Mouse (Mus musculus) neural tube, embryonic 14.5 days (tissue): ENCODE results near the gene Bclaf3. TPM values are rescaled to one million over a fixed set of nuclear protein-coding genes. Genes with fewer than 3 reads are reported as not detected.

Experiments
- ATAC-seq: fragments of 200-750 bp; cut with Nextera tagmentation; 2 replicates; pipeline ENCODE4 v1.8.0; 2017; ENCODE audit warnings: low read depth, mild to moderate bottlenecking, moderate TSS enrichment, moderate library complexity
- H3K27ac ChIP-seq: fragments of 300-500 bp; sonication (generic); 2 replicates; pipeline ENCODE4 v1.5.1; 2014; ENCODE audit warnings: low read depth, mild to moderate bottlenecking, control low read depth, low read length, moderate library complexity, mixed read lengths
- H3K27me3 ChIP-seq: fragments of 300-500 bp; sonication (generic); 2 replicates; pipeline ENCODE4 v1.6.1; 2014; ENCODE audit warnings: low read length; ENCODE audit not compliant: control insufficient read depth, insufficient read depth
- H3K36me3 ChIP-seq: fragments of 300-500 bp; sonication (generic); 2 replicates; pipeline ENCODE4 v1.6.1; 2014; ENCODE audit warnings: low read length, mixed read lengths; ENCODE audit not compliant: control insufficient read depth, insufficient read depth
- H3K4me1 ChIP-seq: fragments of 300-500 bp; sonication (generic); 2 replicates; pipeline ENCODE4 v1.6.1; 2014; ENCODE audit warnings: low read length; ENCODE audit not compliant: control insufficient read depth, insufficient read depth
- H3K4me2 ChIP-seq: fragments of 300-500 bp; sonication (generic); 2 replicates; pipeline ENCODE4 v1.6.1; 2014; ENCODE audit warnings: mild to moderate bottlenecking, low read depth, low read length, control low read depth
- H3K4me3 ChIP-seq: fragments of 300-500 bp; sonication (generic); 2 replicates; pipeline ENCODE4 v1.5.1; 2014; ENCODE audit warnings: low read depth, low read length, control low read depth, mixed read lengths
- H3K9ac ChIP-seq: fragments of 300-500 bp; sonication (generic); replicated peaks from 2 replicates; pipeline ENCODE4 v1.6.1; 2014; ENCODE audit warnings: low read depth, mild to moderate bottlenecking, control low read depth, low read length, mixed read lengths
- H3K9me3 ChIP-seq: fragments of 300-500 bp; sonication (generic); 2 replicates; pipeline ENCODE4 v1.6.1; 2016; ENCODE audit warnings: low read length; ENCODE audit not compliant: control insufficient read depth
- WGBS: fragments of 180-500 bp; shearing (Covaris S2); extraction: QIAGEN DNeasy Blood & Tissue Kit; methylation state at CpG from one replicate; pipeline ENCODE4 v1.1.7; 2014; 5-methylcytosine and 5-hydroxymethylcytosine counted together
- polyA plus RNA-seq: library from polyadenylated mRNA; unstranded; fragments of >200 nt; fragmentation: Nextera tagmentation; extraction: Ambion mirVana; gene quantifications from 2 replicates; pipeline ENCODE4 v1.2.1, GENCODE M21; 2014

The Bclaf3 gene
- polyA plus RNA-seq, 1 experiment from 2014 or later = 31.1 TPM

DNA sequence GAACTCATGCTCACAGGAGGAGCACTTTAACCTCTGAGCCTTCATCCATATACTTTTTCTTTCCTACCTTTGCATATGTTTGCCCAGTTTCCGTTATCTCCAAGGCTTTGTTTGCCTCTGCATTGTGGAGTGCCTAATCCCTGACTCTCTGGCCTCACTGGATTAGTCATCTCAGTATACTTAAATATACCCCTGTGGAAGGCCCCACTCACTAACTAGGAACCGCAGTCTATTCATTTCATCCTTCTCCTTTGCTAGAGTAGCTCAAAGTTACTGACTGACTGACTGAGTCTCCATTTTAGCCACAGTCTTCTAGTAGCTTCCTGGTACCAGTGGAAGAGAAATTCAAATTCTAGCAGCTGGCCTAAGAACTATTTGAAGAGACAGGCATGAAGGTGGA is 78.3 kb downstream of the Bclaf3 start:
- Histone ChIP-seq H3K36me3 (no peaks in the 10 kb centered on the region), H3K4me3 (no peak overlapping the region), H3K4me2 (no peak overlapping the region), H3K9ac (no peak overlapping the region), H3K27me3 (no peaks in the 10 kb centered on the region), H3K4me1 (no peaks in the 10 kb centered on the region), H3K9me3 (no peaks in the 10 kb centered on the region), H3K27ac (no peak overlapping the region)
- 85% methylated on average over 2 of the region's 2 CpGs for WGBS
- no peak for ATAC-seq

DNA sequence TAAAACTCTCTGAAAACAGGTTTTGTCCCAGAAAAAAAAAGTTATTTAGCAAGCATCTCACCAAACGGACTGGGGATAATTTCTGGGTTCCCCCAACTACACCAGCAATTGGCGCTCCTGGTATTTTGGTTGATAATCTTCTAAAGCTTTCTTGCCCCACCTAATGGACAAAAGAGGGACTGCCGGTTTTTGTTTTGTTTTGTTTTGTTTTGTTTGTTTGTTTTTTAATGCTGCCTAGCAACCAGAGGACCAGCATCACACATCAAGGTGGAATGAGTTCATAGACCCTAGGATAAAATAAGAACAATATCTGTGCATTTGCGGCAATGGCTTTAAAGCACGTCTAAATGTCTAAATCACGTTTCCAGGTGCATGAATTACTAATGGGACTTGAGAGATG is 80.4 kb downstream of the Bclaf3 start:
- Histone ChIP-seq H3K4me3 (no peak overlapping the region), H3K4me1 (no peaks in the 10 kb centered on the region), H3K9ac (no peak overlapping the region), H3K36me3 (no peaks in the 10 kb centered on the region), H3K27ac (no peak overlapping the region), H3K27me3 (no peaks in the 10 kb centered on the region), H3K9me3 (no peaks in the 10 kb centered on the region), H3K4me2 (no peak overlapping the region)
- 43% methylated on average over 6 of the region's 6 CpGs for WGBS
- no peak for ATAC-seq

DNA sequence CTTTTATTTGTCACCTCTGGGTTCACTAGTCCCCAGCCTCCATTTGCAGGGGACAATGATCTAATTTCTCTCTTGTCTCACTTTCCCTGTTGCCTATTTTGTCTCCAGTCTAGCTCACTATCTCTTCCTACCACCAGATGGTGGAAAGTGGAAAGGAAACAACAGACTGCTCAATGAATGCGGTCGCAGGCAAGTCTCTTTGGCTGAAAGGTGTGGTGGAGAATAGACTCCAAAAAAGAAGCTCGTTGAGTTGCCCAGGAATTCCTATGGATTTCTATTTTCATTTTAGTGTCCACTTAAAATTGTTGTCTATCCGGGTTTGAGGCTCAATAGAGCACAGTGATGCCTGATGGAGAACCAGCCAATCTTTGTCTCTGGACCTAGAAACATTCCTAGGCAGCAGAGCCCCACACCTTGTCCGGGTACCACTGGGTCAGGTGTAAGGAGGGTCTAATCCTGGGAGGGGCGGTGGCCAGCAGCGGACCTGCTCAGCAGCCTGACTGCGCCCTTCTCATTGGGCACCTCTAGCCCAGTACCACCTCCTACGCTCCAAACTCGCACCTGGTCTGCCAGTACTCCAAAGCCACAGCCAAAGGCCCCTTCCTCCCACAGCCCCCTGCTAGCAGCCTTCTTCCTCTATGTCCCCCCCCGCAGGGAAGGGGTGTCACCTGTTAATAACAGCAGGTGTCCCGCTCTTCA is 99.9 kb downstream of the Bclaf3 start:
- Histone ChIP-seq H3K4me3 (peak overlapping the region; percentile 53), H3K27ac (no peak overlapping the region), H3K4me2 (peak overlapping the region; percentile 50), H3K9ac (peak overlapping the region; percentile 50; the same call in 1 of the 2 replicates), H3K9me3 (no peaks in the 10 kb centered on the region), H3K4me1 (no peaks in the 10 kb centered on the region), H3K27me3 (no peaks in the 10 kb centered on the region), H3K36me3 (no peaks in the 10 kb centered on the region)
- 21% methylated on average over 11 of the region's 12 CpGs for WGBS
- ATAC-seq = peak; percentile 60

DNA sequence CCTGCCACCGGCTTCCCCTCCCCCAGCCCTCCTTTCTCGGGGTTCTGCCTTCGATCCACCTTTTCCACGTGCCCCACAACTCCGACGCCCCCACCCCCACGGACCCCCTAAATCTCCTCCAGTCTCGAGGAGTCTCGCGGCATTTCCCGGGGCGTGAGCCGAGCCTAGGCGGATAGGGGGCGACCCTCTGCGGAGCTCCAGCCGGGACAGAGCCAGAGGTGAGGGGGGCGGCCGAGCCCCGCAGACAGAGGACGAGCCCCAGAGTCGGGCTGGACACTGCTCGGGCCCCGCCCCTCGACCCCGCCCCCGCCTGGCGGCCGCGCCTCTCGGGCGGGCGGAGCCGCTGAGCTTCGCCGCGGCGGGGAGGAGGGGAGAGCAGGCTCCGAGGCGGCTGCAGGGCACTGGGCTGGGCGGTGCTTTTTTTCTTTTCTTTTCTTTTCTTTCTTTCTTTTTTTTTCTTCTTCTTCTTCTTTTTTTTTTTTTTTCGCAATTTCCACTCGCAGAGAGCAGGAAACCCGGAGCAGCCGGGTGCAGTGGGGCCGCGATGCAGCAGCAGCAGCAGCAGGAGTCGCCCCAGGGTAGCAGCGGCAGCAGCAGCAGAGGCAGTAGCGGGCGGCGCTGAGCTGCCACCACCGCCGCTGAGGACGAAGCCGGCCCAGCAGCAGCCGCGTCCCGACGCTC is 100.6 kb downstream of the Bclaf3 start, which contains the start of gene Sh3kbp1:
Gene Sh3kbp1 (plus strand): TSS at position 366 of the 681 bp plus-strand sequence.
- Histone ChIP-seq H3K27me3 (no peaks in the 10 kb centered on the region), H3K9me3 (no peaks in the 10 kb centered on the region), H3K4me3 (peak within 1 kb of the TSS; percentile 53), H3K9ac (peak within 1 kb of the TSS; percentile 62), H3K36me3 (no peaks in the 10 kb centered on the region), H3K27ac (peak within 1 kb of the TSS; percentile 76), H3K4me2 (peak within 1 kb of the TSS; percentile 50), H3K4me1 (no peaks in the 10 kb centered on the region)
- peak; percentile 85 for ATAC-seq
- WGBS = 11% methylated on average over 41 of the region's 60 CpGs

DNA sequence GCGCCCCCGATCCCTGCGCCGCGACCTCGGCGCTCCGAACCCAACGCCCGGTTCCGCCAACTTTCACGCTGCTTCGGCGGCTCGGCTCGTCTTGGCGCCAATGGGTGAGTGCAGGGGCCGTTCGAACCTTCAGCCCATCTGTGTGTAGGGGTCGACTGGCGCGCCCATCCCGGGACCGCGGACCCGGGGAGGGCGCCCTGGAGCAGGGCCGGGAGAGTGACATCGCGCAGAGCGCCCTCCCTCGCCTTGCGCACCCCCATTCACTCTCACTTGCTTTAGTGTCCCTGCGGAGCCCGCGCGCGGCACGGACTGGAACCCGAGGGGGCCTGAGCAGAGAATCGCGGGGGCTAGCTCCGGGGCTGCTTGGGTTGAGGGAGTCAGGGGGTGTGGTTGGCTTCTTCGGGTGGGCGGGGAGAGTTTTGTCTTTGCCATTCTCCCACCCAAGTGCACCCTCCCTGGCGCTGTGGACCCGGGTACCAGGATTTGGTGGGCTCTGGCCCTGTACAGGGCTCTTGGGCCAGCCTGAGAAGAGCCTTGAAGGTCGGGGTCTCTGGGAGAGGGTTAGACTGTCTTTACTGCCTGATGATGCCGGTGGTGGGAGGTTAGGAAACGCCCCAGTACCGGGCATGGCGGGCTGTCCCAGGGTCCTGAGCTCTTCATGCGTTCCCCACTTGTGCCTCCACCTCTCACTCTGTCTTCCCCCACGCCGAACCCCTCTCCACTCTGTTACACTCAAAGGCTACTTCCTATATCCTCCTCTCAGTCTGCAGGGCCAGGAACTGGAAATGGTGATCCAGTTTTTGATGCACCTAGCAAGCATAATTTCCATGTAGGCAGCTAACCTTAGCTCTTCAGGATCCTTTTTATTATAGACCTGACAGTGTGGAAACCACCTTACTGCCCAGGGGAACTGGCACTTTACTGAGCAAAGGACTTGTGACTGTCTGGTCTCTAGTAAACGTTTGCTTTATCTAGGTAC is 101.4 kb downstream of the Bclaf3 start:
- Histone ChIP-seq H3K4me3 (peak overlapping the region; percentile 53), H3K9ac (peak overlapping the region; percentile 62), H3K27me3 (no peaks in the 10 kb centered on the region), H3K36me3 (no peaks in the 10 kb centered on the region), H3K27ac (peak overlapping the region; percentile 76), H3K4me1 (no peaks in the 10 kb centered on the region), H3K9me3 (no peaks in the 10 kb centered on the region), H3K4me2 (peak overlapping the region; percentile 50)
- peak; percentile 77 for ATAC-seq
- WGBS = 20% methylated on average over 46 of the region's 56 CpGs

DNA sequence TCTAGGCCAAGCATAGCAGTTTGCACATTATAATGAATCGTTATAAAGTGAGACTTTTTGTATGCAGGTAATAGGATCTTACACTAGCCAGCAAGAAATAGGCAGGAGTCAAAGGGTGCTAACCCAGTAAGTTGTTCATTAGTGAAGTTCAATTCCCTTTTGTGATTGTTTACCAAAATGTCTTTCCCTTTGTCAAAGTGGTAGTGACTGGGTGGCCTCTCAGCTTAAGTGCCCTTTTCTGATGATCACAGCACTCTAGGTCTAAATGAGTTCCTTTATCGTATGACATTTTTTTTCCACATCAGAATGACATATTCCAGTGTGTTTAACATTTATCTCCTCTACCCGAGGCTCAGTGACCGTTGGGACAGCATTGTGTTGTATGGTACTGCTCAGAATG is 102.1 kb downstream of the Bclaf3 start:
- H3K9ac ChIP-seq = no peak overlapping the region
- ATAC-seq = no peak
- H3K4me2 ChIP-seq = peak overlapping the region; percentile 50
- no peaks in the 10 kb centered on the region for H3K36me3 ChIP-seq
- peak overlapping the region; percentile 53 for H3K4me3 ChIP-seq
- H3K4me1 ChIP-seq = no peaks in the 10 kb centered on the region
- no peaks in the 10 kb centered on the region for H3K27me3 ChIP-seq
- H3K9me3 ChIP-seq = no peaks in the 10 kb centered on the region
- WGBS = 36% methylated on average over 4 of the region's 4 CpGs
- H3K27ac ChIP-seq = no peak overlapping the region

DNA sequence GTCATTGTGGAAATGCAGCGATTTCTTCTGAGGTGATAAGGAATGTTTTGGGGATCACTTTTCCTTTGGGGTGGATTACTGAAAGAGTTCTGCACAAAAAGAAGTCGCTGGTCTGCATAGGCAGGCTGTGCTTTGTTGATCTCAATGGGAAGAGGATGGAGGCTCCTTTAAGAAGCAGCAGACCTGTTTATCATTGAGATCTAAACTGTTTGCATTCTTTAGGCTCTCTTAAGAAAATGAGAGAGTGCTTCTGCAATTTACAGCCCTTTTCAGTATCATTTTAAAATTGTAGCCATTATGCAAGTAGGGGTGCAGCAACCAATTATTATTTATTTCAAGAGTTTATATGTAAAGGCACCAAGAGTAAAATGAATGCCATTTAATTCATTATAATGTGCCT is 102.7 kb downstream of the Bclaf3 start:
- no peak for ATAC-seq
- H3K9me3 ChIP-seq = no peaks in the 10 kb centered on the region
- peak overlapping the region; percentile 53; the same call in 1 of the 2 replicates for H3K4me3 ChIP-seq
- H3K4me1 ChIP-seq = no peaks in the 10 kb centered on the region
- no peaks in the 10 kb centered on the region for H3K36me3 ChIP-seq
- H3K4me2 ChIP-seq = peak overlapping the region; percentile 50
- WGBS = 37% methylated on average over 2 of the region's 2 CpGs
- H3K27ac ChIP-seq = no peak overlapping the region
- no peak overlapping the region for H3K9ac ChIP-seq
- H3K27me3 ChIP-seq = no peaks in the 10 kb centered on the region

DNA sequence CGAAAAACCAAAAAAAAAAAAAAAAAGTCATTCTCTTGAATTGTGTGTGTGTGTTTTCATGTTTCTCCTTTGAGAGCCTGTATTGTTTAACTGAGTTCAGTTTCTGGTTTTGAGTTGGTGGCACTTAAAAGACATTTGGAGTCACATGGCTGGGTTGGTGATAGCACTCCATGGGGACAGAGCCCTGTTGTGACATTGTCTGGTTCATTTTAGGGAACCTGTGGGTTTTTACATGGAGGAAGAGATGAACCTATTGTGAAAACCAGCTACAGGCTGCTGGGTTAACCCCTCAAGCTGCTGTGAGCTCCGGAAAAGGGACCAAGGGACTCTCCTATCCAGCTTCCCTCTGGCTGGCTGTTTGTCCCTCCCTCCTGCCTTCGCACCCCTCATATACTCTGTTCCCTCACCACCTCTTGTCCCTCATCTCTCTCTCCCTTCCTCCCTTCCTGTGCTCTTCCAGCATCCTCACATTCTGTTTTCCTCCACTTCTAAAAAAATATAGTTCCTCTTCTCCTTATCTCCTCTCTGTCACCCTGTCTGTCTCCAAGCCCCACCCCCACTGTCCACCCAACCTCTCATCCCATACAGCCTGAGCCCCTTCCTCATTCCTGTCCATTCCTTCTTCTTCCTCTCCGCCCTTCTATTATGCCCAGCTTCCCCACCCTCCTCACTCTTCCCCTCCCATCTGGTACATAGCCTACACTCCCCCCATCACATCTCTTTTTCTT is 112.2 kb downstream of the Bclaf3 start:
- Histone ChIP-seq H3K27ac (no peak overlapping the region), H3K9me3 (no peaks in the 10 kb centered on the region), H3K36me3 (no peaks in the 10 kb centered on the region), H3K4me1 (no peaks in the 10 kb centered on the region), H3K4me2 (no peak overlapping the region), H3K27me3 (no peaks in the 10 kb centered on the region), H3K4me3 (no peak overlapping the region), H3K9ac (no peak overlapping the region)
- WGBS = 78% methylated on average over 3 of the region's 4 CpGs
- ATAC-seq = no peak
